Mouse (Mus musculus) c-Kit-negative CD71-positive TER-119-positive erythroid progenitor cells, embryonic 14.5 days (primary cell): Measurements from ENCODE around the gene Cdhr4.

Experiments used
- DNase-seq: peaks from one replicate; pipeline ENCODE4 v3.0.0-alpha.2; 2013; ENCODE audit warnings: low read depth, low spot score

Cdhr4 gene

DNA sequence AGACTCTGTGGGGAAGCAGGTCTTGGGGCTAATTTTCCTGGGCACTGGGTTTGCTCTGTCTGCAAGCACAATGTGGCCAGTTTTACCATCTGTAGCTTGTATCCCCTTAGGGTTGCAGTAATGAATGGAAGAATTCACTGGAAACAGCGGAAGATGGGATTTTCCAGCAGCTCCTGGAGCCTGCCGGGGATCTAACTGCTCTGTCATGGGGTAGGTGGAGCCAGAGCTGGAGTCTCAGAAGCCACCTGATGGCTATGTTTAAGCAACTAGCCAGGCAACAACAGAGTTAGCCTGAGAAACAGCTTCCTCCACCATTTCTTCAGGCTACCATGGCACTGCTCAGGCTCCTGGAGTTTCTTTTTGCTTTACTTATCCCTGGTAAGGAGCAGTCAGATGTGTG lies at the start of gene Cdhr4:
Gene Cdhr4 (plus strand): TSS at position 301 of the 400 bp plus-strand sequence.
- no peak for DNase-seq

DNA sequence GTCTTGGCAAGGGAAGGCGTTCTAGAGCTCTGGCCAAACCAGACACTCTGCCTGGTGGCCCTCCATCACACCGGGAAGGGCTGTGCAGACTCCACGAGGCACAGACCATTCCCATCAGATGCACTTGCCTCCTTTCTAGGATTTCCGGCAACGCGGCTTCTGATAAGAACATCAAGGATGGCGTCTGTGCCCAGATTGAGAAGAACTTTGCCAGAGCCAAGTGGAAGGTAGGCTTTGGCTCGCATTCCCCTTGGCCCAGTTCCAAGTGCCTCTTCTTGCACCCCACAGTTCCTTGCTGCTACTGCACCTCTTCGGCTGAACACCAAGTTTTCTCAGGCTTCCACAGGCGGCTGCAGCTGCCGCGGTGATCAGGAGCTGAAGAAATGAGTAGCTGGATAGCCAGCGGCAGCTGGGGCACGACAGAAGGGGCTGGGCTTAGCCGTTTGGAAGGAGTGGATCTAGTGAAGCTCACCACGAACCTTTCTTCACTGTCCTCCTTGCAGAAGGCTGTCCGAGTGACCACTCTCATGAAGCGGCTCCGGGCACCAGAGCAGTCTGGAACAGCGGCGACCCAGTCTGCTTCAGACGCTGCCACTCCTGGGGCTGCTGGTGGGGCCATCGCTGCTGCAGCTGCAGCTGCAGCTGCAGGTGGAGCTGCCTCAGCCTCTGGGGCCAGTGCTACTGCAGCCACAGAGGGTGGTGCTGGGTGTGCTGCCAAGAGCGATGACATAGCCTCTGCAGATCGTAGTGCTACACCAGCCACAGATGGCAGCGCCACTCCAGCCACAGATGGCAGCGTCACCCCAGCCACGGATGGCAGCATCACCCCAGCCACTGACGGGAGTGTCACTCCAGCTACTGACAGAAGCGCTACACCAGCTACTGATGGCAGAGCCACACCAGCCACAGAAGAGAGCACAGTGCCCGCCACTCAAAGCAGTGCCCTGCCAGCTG lies 44.8 kb upstream of the Cdhr4 start:
- DNase-seq = no peak

DNA sequence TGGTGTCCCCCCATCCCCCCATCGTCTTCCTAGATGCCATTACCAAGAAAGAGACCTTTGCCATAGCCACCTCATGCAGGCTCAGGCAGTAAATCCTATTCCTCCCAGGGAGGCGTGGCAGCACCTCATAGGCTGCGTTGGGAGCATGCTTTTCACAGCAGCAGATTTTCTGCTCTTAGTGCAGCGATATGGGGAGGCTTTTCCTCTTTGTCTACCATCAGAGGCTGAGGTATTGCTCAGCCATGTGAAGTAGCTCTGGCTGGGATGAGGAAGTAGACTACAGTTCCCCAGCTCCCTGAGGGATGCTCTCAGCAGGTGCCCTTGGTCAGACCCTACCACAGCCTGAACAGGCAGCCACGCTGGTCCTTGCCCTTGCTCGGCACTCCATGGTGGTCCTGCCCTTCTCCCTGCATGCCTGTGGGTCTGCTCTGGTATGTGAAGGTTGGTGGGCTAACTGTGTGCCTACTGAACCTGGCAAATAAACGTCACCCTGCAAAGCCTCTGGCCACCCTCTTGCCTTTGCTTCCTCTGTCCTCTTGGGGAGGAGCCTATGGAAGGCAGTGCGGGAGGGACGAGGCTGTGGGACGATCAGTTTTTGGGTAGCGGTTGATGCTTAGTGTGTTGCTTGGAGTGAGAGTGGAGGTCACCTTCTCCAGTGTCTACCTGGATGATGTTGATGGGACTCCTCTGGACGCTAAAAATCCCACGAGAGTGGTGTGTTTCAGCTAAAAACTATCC lies 42.9 kb upstream of the Cdhr4 start:
- no peak for DNase-seq

DNA sequence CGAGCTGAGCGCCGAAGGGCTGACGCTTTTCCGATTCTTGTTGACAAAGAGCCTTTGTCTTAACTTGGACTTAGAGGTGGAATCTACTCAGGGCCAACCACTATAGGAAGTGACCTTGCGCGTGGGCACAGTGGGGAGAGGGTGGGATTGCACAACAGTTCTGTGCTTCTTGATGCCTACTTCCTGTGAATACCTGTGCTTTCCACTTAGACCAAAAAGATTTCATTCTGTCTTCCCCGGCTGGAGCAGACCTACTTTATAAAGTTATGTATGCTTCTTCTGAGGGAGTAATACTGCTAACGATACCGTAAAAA lies 42.4 kb upstream of the Cdhr4 start, which contains the start of gene Traip:
Gene Traip (plus strand): TSS at position 215 of the 314 bp plus-strand sequence.
- no peak for DNase-seq

DNA sequence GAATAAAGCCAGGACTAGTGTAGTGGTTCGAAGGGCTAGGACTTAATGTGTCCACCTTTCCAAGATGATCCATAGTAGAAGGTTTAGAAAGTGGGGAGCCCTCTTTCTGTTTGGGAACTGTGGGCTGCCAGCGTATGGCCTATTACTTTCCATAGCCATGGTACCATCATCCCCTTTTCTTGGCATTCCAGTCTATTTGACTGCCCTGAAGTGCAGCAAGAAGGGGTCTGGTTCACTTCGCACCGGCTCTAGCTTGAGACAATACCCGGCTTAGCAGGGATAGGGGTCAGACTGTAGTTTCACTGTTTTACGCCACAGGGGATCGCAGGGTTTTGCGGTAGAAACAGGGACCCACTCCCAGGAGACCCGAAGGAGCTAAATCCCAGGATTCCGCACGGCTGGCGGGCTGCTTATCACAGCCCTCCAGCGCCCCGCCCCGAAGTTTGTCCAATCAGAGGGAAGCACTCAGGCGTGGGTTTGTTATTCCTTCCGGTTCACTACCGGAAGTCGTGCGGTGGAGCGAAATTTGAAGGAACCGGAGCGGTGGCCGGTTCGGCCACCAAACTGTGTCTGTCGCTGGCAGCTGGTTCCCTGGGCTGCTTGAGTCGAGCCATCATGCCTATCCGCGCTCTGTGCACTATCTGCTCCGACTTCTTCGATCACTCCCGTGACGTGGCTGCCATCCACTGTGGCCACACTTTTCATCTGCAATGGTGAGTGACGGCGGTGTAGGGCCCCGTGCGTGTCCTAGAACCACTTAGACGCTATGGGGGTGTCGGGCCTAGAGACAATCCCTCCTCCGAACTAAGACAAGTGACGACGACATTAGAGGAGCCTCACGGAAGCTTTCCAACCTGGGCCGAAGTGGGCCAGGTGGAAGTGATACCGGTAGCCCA lies 41.6 kb upstream of the Cdhr4 start:
- DNase-seq = peak; percentile 88

DNA sequence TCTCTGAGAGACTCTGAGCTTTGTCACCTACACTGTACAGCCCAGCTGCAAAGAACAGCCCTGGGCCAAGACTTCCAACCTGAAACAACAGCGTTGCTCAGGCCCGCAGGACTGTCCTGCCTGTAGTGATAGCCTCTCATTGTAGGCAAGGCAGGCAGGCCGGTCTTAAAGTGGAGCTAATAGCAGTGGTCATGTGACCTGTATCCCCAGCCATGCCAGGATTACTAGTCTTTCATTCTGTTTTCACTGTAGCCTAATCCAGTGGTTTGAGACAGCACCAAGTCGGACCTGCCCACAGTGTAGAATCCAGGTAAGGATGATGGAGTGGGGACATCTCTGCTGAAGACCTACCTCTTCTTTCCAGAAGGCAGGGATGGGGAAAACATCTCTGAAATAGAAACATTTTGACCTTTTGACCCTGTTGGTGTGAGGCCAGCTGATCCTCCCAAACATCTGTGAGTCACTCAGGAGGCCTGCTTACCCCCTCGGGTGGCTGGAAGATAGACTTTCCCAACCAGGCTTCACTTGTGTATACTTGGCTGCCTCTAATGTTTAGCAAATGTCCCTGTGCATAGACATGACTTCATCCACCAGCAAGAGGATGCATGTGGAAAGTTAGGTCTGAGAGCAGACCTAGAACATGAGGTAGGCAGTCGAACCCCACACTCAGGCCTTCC lies 36.5 kb upstream of the Cdhr4 start:
- no peak for DNase-seq

DNA sequence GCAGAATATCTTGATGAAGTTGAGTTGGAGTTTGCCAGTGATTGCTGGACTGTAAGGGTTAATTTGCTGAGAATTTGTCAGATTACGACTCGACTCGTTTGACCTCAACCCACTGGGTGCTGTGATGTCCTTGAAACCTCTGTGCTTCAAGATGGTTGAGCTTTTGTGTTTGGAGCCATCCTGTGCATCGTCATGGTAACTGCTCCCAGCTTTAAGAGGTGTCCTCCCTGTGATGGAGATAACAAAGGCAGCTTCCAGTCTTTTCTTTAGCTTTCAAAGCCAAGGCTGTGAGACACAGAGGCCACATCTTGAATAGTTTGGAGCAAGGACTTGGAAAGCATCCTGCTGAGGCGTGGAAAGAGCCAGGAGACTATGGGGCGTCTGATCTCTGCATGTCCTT lies 35.2 kb upstream of the Cdhr4 start:
- DNase-seq = no peak

DNA sequence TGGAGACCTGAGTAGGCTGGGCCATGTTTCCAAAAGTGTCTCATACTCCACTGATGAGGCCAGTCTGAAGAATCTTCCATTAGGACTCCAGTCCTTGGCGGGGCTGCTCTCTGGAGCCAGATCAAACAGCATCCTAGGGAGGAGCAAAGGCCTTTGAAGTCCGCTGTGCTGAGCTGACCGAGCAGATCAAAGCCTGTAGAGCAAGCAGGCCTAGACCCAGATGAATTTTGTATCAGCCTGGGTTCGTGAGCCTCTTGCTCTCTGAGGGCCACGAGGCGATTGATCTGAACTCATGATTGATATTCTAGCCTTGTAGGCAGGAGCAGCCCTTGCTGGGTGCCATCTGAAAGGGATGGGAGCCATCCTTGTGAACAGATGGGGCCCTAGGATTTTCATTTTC lies 32.4 kb upstream of the Cdhr4 start:
- no peak for DNase-seq

DNA sequence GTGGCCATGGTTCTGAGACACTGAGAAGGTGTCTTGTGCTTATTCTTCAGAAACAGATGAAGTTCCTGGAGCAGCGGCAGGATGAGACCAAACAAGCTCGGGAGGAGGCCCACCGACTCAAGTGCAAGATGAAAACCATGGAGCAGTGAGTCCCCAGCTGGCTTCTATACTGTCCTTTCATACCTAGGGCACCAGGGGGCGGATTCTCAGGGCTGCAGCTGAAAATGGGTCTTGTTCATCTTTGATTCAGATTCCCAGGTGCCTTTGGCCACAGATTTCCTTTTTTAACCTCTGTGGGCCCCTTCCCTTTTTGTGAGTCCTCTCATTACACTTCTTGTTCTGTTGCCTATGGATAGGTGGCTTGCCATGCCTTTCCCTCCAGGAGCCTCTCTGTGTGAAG lies 31.4 kb upstream of the Cdhr4 start:
- DNase-seq = no peak

DNA sequence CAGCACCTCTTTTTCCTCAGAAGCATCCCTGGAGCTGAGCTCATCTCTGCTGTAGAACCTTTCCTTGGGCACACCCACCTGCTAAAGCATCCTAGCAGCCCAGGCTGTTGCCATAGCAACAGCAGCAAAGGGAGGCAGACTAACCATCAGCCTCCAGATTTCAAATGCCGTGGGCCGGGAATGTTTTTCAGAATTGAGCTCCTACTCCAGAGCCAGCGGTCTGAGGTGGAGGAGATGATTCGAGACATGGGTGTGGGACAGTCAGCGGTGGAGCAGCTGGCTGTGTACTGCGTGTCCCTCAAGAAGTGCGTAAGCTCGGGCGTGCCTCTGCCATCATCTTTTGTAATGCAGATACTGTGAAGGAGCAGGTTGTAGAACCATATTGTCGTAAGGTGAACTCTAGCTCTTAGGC lies 30.9 kb upstream of the Cdhr4 start:
- DNase-seq = no peak

DNA sequence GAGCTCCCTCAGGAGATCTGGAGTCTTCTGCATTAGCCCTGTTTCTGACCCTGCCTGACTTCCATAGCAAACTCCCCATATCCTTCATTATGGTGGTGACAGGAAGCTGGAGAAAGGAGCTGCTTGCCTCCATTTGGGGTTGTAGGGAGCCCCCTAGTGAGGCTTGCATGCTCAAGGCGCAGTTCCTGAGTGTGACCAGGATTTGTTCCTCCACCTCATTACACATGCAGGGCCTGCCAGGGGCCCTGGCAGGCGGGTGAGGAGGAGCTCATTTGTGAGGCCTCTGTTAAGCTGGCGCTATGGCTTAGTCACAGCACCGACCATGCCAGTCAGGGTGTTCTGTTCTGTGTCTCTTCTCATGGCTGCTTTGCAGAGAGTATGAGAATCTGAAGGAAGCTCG lies 30.4 kb upstream of the Cdhr4 start:
- DNase-seq = no peak

DNA sequence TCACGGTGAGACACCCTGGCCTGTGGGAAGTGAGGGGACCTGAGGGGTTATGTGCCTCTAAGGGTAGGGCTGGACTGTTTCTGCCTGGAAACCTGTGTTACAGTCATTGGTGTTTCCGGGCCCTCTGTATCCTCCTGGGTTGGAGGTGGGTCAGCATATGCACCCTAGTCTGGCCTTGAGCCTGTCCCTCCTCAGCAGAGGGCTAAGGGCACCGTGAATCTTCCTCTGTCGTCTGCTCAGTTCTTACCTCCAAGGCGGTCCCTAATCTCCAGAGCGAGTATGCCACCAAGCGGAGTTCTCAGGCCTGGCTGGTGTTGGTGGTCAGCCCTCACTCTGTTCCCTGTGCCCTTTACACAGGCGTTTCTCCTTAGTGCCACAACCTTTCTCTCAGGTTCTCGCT lies 29.4 kb upstream of the Cdhr4 start:
- no peak for DNase-seq

DNA sequence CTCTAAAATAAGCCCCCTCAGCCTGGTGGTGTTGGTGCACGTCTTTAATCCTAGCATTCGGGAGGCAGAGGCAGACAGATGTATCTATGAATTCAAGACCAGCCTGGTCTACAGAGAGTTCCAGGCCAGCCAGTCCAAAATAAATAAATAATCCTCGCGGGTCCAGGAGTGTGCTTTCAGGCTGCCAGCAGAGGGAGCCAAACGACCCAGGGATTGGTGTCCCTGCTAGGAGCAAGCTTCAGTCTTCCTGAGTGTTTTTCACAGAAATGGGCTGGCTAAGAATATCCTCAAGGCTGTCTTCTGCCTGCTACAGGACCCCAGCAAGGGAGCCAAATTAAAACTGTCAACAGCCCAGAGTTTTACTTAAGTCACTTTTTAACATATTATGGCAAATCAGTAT lies 28.6 kb upstream of the Cdhr4 start:
- DNase-seq = peak; percentile 84

DNA sequence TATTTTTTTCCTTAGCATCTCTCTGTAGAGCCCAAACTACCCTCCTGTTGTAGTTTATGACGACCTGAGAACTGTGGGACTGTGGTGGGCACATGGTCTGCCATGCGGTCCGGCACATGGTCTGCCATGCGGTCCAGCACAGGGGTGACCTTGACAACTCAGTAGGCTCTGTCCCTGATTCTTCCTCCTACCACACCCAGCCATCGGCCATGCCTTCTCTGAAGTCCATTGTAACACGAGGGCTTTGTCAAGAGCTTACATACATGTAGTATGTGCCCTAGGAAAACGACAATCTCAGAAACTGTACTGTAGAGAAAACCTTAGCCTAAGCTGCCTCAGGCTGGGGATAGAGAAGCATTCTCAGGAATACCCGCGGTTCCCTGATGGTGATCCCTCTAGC lies 27.6 kb upstream of the Cdhr4 start:
- DNase-seq = no peak

DNA sequence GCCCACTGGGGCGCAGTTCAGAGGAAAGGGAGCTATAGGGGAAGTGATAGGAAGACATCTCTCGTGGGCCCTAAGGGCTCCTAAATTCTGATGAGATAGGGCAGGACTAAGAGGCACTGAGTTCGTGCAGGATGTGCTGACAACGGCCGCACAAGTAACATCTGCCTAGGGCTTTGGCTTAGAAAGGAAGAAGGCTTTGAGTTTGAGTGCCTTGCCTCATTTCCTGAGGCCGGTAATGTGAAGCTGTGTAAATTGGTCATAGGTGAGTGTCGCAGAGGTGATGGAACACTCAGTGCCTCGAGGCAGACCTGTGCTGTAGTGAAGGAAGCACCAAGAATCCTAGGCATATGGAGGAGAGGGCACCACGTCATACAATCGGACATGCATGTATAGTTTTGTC lies 25.6 kb upstream of the Cdhr4 start:
- DNase-seq = no peak

DNA sequence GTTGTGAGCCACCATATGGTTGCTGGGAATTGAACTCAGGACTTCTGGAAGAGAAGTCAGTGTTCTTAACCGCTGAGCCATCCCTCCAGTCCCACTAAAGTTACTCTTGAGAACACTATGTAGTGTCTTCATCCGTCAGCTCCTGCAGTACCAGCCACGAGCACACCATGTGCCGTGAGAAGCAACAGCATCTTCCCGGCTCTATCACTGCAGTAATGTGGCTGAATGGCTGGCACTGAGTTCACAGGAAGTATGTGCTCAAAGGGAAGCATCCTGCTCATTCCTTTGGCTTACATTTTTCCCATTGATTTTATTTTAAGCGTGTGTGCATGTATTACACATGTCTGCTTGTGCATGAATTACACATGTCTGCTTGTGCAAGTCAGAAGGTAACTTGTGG lies 24.9 kb upstream of the Cdhr4 start:
- DNase-seq = no peak

DNA sequence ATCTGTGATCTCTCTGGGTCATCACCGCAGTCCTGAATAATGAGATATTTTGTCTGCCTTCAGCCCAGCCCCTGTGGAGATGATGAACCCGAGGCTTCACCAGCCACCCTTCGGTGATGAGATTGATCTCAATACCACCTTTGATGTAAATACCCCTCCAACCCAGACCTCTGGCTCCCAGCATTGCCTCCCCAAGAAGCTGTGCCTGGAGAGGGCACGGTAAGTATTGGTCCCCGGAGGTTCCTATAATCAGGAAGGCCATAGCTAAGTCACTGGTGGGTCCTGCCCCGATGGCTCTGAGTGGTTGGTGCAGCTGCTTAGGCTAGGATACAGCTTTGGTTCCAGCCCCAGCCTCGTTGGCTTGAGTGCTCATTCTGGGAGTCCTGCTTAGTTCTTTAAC lies 23.8 kb upstream of the Cdhr4 start:
- no peak for DNase-seq

DNA sequence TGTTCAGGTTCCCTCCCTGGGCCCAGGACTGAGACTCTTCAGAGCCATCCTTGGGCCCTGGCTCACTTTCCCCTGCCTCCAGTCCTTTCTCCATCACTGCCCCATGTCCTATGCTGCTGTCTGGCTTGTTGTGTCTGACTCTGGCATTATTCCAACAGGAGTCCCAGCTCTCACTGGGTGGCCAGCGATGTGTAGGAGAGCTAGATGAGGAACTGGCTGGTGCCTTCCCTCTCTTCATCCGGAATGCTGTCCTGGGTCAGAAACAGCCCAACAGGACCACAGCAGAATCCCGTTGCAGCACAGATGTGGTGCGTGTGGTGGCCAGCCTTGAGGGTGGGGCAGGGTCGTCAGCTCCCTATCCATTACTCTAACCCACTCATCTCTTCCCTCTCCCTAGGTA lies 22.0 kb upstream of the Cdhr4 start:
- no peak for DNase-seq

DNA sequence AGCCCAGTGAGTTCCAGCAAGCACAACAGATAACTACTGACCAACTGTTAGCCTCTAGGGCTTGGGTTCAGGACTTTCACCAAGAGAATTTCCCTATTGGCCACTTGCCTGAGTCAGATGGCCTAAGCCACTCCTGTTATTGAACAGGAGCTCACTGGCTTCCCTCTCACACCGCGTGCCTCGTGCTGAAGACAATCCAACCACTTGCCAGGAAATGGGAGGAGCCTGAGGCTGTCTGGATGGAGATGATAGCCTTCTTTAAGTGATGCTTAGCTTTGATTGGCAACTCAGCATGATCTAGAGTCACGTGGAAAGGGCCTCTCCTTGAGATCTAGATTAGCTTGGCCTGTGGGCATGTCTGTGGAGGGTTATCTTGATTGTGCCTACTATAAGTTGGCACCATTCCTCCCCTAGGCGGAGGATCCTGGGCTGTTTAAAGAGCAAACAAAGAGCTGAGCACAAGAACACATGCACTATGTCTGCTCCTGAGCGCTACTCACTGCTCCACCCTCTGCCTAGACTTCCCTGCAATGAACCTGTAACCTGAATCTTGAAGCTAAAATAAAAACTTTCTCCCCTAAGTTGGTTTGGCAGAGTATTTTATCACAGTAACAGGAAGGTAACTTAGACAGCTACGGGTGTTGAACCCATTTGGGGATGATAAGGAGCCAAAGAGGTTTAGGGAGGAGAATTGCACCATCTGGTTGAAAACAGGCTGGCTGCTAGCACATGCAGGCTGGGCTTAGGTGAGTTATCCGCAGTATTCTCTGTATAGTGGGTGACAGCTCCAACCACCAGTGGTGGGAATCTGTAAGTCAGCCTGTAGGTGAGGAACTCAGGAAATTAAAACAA lies 20.4 kb upstream of the Cdhr4 start:
- DNase-seq = peak; percentile 88

DNA sequence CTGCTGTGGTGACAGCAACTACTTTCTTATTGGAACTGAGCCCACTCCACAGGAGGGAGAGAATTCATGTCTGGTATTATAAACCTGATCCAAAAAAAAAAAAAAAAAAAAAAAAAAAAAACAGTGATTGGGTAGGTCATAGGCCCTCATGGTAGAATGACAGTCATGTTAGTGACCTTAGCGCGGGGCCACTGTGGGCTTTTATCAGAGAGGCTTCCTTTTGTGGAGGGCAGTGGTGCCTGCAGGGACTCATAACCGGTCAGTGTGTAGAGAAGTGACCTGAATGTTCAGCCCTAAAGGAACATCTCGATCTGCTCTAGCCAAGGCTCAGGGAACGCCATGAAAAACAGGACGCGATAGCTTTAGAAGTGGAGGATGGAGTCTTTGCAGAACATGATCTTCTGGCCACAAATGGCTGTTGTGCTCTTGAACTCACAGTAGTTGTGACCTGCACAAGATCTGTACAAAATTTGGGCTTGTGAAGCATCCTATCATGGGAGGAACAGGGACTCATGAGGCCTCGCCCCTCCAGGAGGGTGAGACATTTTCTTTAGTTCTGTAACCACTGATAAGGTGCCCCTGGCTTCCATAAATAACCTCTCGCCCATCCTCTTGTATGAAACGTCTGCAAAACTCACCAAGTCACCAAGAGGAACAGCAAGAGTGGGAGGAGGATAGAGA lies 17.7 kb upstream of the Cdhr4 start:
- DNase-seq = peak; percentile 76
